In the genomic region with DNA sequence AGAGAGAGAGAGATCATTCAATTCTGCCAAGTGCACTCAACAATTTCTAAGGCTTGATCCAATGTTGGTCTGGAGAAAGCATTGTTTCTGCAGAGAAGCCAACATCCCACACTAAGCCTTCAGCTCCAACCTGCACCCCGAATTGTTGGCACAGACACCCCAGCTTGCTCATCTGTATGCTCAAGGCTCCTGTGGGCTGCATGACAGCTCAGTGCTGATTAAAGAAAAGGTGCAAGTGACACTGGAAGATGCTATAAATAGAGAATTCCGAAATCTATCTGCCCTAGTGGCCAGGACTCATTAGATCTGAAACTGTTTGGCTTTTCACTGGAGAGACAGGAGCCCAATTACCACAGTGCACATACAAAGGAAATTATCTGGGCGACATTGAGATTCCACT, we compare ENCODE assay signal across 12 mouse cellular contexts.
DNase-seq lines count a peak whose midpoint lies in the region; ATAC-seq lines count a peak whose summit lies in the region.
"Had no signal": no experiment of that assay in that cellular context is flagged by ENCODE, and none has a peak within 500 bp of the region (broad histone marks: within the 10 kb centered on the region; RNA-seq: fewer than 3 reads in every experiment).

No protein-coding gene starts in this region.

- peak; percentile 16 for DNase-seq in cerebellum, adult 9-11 months
- no peak for DNase-seq in cerebellum, adult 11 months
- no peak for DNase-seq in heart, postnatal 10 days
- no peak for DNase-seq in midbrain, embryonic 10.5 days (ENCODE audit: low spot score)
- DNase-seq in retina, embryonic 14.5 days (ENCODE audit: low spot score) = peak; percentile 32
- no peak for DNase-seq in embryo, embryonic 10.5 days (ENCODE audit: low spot score)
- DNase-seq: kidney, postnatal 25 days had no signal

- intact Hi-C loops in heart, postnatal 10 days (cut with DNase I) = no loop called here

- H3K36me3 ChIP-seq in heart, embryonic 12.5 days = no peaks in the 10 kb centered on the region
- no peaks in the 10 kb centered on the region for H3K36me3 ChIP-seq in midbrain, embryonic 15.5 days (replicated peaks)
- no peaks in the 10 kb centered on the region for H3K36me3 ChIP-seq in midbrain, embryonic 10.5 days
- H3K36me3 ChIP-seq: G1E had no signal

- peaks cover 30% of the 10 kb centered on the region for H3K4me1 ChIP-seq in heart, embryonic 12.5 days (replicated peaks)
- H3K4me1 ChIP-seq in midbrain, embryonic 15.5 days = peaks cover 34% of the 10 kb centered on the region
- H3K4me1 ChIP-seq in midbrain, embryonic 10.5 days = peaks cover 20% of the 10 kb centered on the region

- no peaks in the 10 kb centered on the region for H3K27me3 ChIP-seq in heart, embryonic 12.5 days (replicated peaks)
- no peaks in the 10 kb centered on the region for H3K27me3 ChIP-seq in midbrain, embryonic 15.5 days (replicated peaks)
- 0 out of 2 replicates have a peak, but pooled peaks cover 3% of the 10 kb centered on the region for H3K27me3 ChIP-seq in midbrain, embryonic 10.5 days (ENCODE audit: low read depth, poor library complexity, severe bottlenecking)

- H3K27ac ChIP-seq in heart, embryonic 12.5 days (ENCODE audit: poor library complexity, severe bottlenecking) = peak overlapping the region; percentile 76
- H3K27ac ChIP-seq in midbrain, embryonic 15.5 days = peak overlapping the region; percentile 56
- no peak overlapping the region for H3K27ac ChIP-seq in midbrain, embryonic 10.5 days (replicated peaks)

- H3K9me3 ChIP-seq in heart, embryonic 12.5 days (replicated peaks) = no peaks in the 10 kb centered on the region
- no peaks in the 10 kb centered on the region for H3K9me3 ChIP-seq in midbrain, embryonic 15.5 days
- no peaks in the 10 kb centered on the region for H3K9me3 ChIP-seq in midbrain, embryonic 10.5 days (replicated peaks)

- no peak for ATAC-seq in heart, embryonic 12.5 days (ENCODE audit: insufficient number of reproducible peaks, low FRiP score)
- ATAC-seq in midbrain, embryonic 15.5 days (replicated peaks) = no peak
- ATAC-seq: lung, postnatal 0 days had no signal

- no peak overlapping the region for H3K9ac ChIP-seq in heart, embryonic 12.5 days
- H3K9ac ChIP-seq in midbrain, embryonic 15.5 days = no peak overlapping the region

- 52% methylated on average over 3 of the region's 3 CpGs for WGBS in heart, embryonic 12.5 days
- WGBS in midbrain, embryonic 15.5 days = 46% methylated on average over 3 of the region's 3 CpGs
- 74% methylated on average over 3 of the region's 3 CpGs for WGBS in midbrain, embryonic 10.5 days

- no peak overlapping the region for H3K4me3 ChIP-seq in heart, embryonic 12.5 days
- H3K4me3 ChIP-seq in midbrain, embryonic 15.5 days = no peak overlapping the region
- no peak overlapping the region for H3K4me3 ChIP-seq in midbrain, embryonic 10.5 days
- H3K4me3 ChIP-seq: myocyte had no signal

- peak overlapping the region; percentile 33 for H3K4me2 ChIP-seq in heart, embryonic 12.5 days
- H3K4me2 ChIP-seq in midbrain, embryonic 15.5 days = no peak overlapping the region

Comparison
In these comparisons a context has a peak if more than half of its experiments do, and no peak if none do; other contexts are left out.
1. DNase-seq: peak in cerebellum, adult 9-11 months (single experiment) and retina, embryonic 14.5 days (single experiment); none in cerebellum, adult 11 months (single experiment), heart, postnatal 10 days (0 of 2), midbrain, embryonic 10.5 days (single experiment) and embryo, embryonic 10.5 days (single experiment).